Mouse (Mus musculus) olfactory bulb, adult 2 months (tissue): ENCODE measurements around the gene Scamp5.

ENCODE experiments used
- CTCF ChIP-seq: fragments of 200-500 bp; IDR thresholded peaks from 2 replicates; pipeline ENCODE4 v1.5.1; 2012; ENCODE audit warnings: low read depth, mild to moderate bottlenecking, low read length, moderate library complexity; ENCODE audit not compliant: insufficient read depth
- POLR2A ChIP-seq: fragments of 200-500 bp; IDR thresholded peaks from 2 replicates; pipeline ENCODE4 v1.6.1; 2012; ENCODE audit warnings: mild to moderate bottlenecking, low read depth, low read length, moderate library complexity; ENCODE audit not compliant: insufficient read depth

- TF ChIP-seq POLR2A (no peak), CTCF (no peak)
Measured at GRCm38 (mm10) chr9:57417341-57417740, 50.5 kb downstream of the Scamp5 start.
